8 mouse cellular contexts compared by ENCODE assay signal in genomic region chr10:44002995-44003524, GRCm38 (mm10).
DNase-seq lines count a peak whose midpoint lies in the region; ATAC-seq and TF ChIP-seq lines count a peak whose summit lies in the region.

No protein-coding gene starts in this region.

- peak overlapping the region; percentile 46 for H3K9ac ChIP-seq in intestine, embryonic 14.5 days (ENCODE audit: low read length)

- no peaks in the 10 kb centered on the region for H3K9me3 ChIP-seq in embryonic facial prominence, embryonic 10.5 days
- H3K9me3 ChIP-seq in intestine, embryonic 14.5 days (ENCODE audit: control insufficient read depth, low read length): no peaks in the 10 kb centered on the region

- no peaks in the 10 kb centered on the region for H3K36me3 ChIP-seq in embryonic facial prominence, embryonic 10.5 days (replicated peaks)
- H3K36me3 ChIP-seq in intestine, embryonic 14.5 days (ENCODE audit: control insufficient read depth, insufficient read depth, low read length): no peaks in the 10 kb centered on the region

- H3K4me3 ChIP-seq in left cerebral cortex, adult 2 months: peak overlapping the region; percentile 46
- peak overlapping the region; percentile 59 for H3K4me3 ChIP-seq in embryonic facial prominence, embryonic 10.5 days
- H3K4me3 ChIP-seq in intestine, embryonic 14.5 days (ENCODE audit: low read depth, low read length): peak overlapping the region; percentile 63

- TF ChIP-seq CTCF in left cerebral cortex, adult 2 months (IDR thresholded peaks at IDR 0.05): no peak

- DNase-seq in left cerebral cortex, adult 2 months (ENCODE audit: extremely low spot score in 1 of 2, low spot score in 2 of 2): no peak
- DNase-seq in left cerebral cortex, postnatal 36 days (ENCODE audit: low spot score in 2 of 2): no peak
- no peak for DNase-seq in embryonic facial prominence, embryonic 10.5 days (ENCODE audit: low spot score)
- DNase-seq in intestine, embryonic 14.5 days (ENCODE audit: low spot score): no peak
- DNase-seq in naive thymus-derived CD4-positive, alpha-beta T cell, adult 2 months (ENCODE audit: low read depth): peak; percentile 63
- DNase-seq in left cerebral cortex, adult 11 months (ENCODE audit: low spot score): no peak
- no peak for DNase-seq in adrenal gland, postnatal 25 days
- DNase-seq in cerebellum, postnatal 36 days: no peak

- intact Hi-C loops in left cerebral cortex, adult 2 months (cut with DNase I): no loop called here
- intact Hi-C loops in left cerebral cortex, postnatal 36 days (cut with DNase I): loop anchor here (10.0 kb wide), 1 partner anchor 542 kb away; no protein-coding TSS in a partner anchor

- no peak for ATAC-seq in intestine, embryonic 14.5 days (replicated peaks; ENCODE audit: low FRiP score, low TSS enrichment, low read depth)

- H3K27ac ChIP-seq in left cerebral cortex, adult 2 months: no peak overlapping the region
- H3K27ac ChIP-seq in embryonic facial prominence, embryonic 10.5 days (replicated peaks): peak overlapping the region; percentile 26; the same call in 1 of the 2 replicates
- no peak overlapping the region for H3K27ac ChIP-seq in intestine, embryonic 14.5 days (ENCODE audit: low read depth)

- peaks cover 93% of the 10 kb centered on the region for H3K27me3 ChIP-seq in embryonic facial prominence, embryonic 10.5 days (replicated peaks; ENCODE audit: low read depth, poor library complexity, severe bottlenecking)
- H3K27me3 ChIP-seq in intestine, embryonic 14.5 days (replicated peaks; ENCODE audit: control insufficient read depth, insufficient read depth, low read length): peaks cover 58% of the 10 kb centered on the region

- peaks cover 42% of the 10 kb centered on the region for H3K4me1 ChIP-seq in embryonic facial prominence, embryonic 10.5 days
- peaks cover 21% of the 10 kb centered on the region; the same call in 1 of the 2 replicates for H3K4me1 ChIP-seq in intestine, embryonic 14.5 days (replicated peaks; ENCODE audit: control insufficient read depth, insufficient read depth, low read length)

- H3K4me2 ChIP-seq in intestine, embryonic 14.5 days (ENCODE audit: low read length): peak overlapping the region; percentile 68

- 3% methylated on average over 11 of the region's 11 CpGs for WGBS in embryonic facial prominence, embryonic 10.5 days
- 3% methylated on average over 11 of the region's 11 CpGs for WGBS in intestine, embryonic 14.5 days
